Mouse (Mus musculus): Measurements from ENCODE around the gene Inf2. TPM values are rescaled to one million over a fixed set of nuclear protein-coding genes. Genes with fewer than 3 reads are reported as not detected.

Inf2 gene
- polyA plus RNA-seq, 1 experiment from 2014 or later, result 5.5 TPM

DNA sequence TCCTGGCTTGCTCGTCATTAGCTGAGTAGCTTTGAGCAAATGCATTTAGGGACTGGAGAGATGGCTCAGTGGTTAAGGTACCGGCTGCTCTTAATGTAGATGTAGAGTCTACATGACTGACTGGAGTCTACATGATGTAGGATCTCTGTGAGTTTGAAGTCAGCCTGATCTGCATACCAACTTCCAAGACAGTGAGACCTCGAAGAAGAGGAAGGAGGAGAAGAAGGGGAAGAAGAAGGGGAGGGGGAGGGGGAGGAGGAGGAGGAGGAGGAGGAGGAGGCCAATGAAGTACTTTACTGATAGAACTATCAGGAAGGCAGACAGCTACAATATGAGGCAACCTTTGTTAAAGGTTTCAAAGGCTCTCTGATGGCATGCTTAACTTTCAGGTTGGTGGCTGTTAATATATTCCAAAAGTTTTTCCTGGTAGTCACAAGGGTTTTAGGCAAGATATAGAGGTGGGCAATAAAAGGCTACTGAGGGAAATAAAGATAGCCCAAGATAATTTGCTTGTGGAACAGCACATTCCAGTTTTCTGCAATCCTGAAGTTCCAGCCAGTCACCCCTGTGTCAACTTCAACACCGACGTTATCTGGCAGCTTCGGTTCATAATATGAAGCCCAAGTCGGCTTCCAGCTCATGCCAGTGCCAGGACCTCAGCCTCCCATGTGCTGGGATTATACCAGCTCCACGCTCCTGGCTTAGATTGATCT is 13.2 kb upstream of the Inf2 start:
- H3K27me3 ChIP-seq, result no peaks in the 10 kb centered on the region
- peaks cover 33% of the 10 kb centered on the region for H3K4me1 ChIP-seq
- H3K9ac ChIP-seq, result 0 out of 2 replicates have a peak overlapping the region, but pooled peaks have one; percentile 19
- no peaks in the 10 kb centered on the region for H3K36me3 ChIP-seq
- no peak overlapping the region for H3K4me2 ChIP-seq (replicated peaks)
- H3K9me3 ChIP-seq, result no peaks in the 10 kb centered on the region
- H3K4me3 ChIP-seq, result no peak overlapping the region
- H3K27ac ChIP-seq, result no peak overlapping the region
- ATAC-seq (ENCODE audit: low FRiP score, low read depth), result no peak
- 72% methylated on average over 8 of the region's 8 CpGs for WGBS

DNA sequence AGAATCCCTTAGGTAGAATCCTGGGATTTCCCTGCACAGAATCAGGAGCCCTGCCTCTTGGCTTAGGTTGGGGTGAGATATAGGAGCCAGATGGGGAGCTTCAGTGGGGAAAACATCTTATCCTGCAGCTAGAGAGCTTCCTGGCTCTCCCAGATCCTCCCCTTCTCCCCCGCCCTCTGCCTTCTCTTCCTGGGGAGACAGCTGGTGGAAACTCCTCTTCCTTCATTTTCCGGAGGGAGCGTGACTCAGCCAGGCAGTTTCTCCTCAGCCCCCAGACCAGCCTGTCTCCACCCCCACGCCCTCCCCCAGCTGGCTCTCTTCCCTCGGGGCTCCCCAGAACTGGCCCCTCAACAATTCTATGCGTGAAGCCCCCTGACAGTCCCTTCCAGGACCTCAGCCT is 12.2 kb upstream of the Inf2 start:
- Histone ChIP-seq H3K27ac (peak overlapping the region; percentile 84), H3K9ac (peak overlapping the region; percentile 48; the same call in 1 of the 2 replicates), H3K4me2 (replicated peaks) (peak overlapping the region; percentile 41), H3K4me1 (peaks cover 33% of the 10 kb centered on the region), H3K4me3 (no peak overlapping the region), H3K36me3 (no peaks in the 10 kb centered on the region), H3K9me3 (no peaks in the 10 kb centered on the region), H3K27me3 (no peaks in the 10 kb centered on the region)
- ATAC-seq (ENCODE audit: low FRiP score, low read depth), result peak; percentile 44; the same call in 1 of the 2 replicates
- 10% methylated on average over 5 of the region's 6 CpGs for WGBS

DNA sequence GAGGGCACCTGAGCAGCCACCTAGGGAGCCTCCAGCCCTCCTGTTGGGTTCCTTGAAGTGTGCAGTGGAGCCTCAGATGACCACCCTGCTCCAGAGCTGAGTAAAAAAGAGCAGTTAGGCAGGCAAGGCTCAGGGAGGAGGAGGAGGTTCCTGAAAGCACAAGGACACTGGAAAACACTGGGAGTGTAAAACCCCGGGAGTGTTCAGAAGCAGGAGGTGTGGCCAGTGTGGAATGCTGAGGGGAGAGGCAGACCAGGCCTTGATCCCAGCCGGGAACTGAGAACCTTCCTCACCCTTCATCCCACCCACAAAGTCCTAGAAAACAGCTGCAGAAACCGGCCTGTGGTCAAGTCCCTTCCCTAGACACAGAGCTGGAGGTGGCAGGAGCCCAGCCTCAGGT is 11.8 kb upstream of the Inf2 start:
- Histone ChIP-seq H3K9me3 (no peaks in the 10 kb centered on the region), H3K4me2 (replicated peaks) (peak overlapping the region; percentile 41), H3K27me3 (no peaks in the 10 kb centered on the region), H3K27ac (peak overlapping the region; percentile 84), H3K4me1 (peaks cover 33% of the 10 kb centered on the region), H3K9ac (peak overlapping the region; percentile 48), H3K4me3 (no peak overlapping the region), H3K36me3 (no peaks in the 10 kb centered on the region)
- ATAC-seq (ENCODE audit: low FRiP score, low read depth), result peak; percentile 46; the same call in 1 of the 2 replicates
- 6% methylated on average over 3 of the region's 3 CpGs for WGBS

DNA sequence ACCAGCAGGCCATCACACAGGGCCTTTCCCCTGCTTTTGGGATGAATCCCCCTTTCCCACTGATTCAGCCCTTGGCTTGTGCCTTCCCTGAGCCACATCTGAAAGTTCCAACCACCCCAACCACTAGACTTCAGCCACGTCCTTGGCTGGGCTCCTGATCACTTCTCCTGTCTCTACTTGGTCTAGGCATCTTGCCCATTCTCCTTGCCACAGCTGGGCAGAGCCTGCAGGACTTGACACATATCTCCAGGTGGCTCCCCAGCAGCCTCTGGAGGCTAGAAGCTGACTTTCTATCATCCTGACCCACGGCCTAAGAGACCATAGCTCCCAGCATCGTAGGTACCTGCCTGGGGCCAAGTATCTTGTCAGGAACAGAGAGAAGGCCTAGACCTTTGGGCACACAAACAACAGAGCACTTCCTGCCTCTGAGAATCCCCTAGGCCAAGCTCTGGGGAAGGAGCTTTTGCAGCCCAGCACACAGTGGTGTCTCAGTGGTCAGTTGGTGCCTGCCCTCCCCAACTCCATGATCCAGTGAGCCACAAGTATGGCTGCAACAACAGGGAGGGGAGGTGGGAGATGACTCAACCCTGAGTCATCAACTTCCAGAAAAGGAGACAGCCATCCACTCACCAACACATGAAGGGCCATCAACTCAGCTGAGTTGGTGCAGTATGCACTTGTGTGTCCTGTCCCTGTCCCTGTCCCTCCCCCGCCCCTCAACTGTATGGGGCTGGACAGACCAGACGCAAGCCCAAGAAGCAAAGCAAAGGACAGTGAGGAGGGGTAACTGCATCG is 10.1 kb upstream of the Inf2 start:
- Histone ChIP-seq H3K9ac (no peak overlapping the region), H3K4me3 (no peak overlapping the region), H3K36me3 (no peaks in the 10 kb centered on the region), H3K9me3 (no peaks in the 10 kb centered on the region), H3K27ac (no peak overlapping the region), H3K27me3 (no peaks in the 10 kb centered on the region), H3K4me2 (replicated peaks) (no peak overlapping the region), H3K4me1 (peaks cover 33% of the 10 kb centered on the region)
- no peak for ATAC-seq (ENCODE audit: low FRiP score, low read depth)
- WGBS, result 72% methylated on average over 6 of the region's 6 CpGs

DNA sequence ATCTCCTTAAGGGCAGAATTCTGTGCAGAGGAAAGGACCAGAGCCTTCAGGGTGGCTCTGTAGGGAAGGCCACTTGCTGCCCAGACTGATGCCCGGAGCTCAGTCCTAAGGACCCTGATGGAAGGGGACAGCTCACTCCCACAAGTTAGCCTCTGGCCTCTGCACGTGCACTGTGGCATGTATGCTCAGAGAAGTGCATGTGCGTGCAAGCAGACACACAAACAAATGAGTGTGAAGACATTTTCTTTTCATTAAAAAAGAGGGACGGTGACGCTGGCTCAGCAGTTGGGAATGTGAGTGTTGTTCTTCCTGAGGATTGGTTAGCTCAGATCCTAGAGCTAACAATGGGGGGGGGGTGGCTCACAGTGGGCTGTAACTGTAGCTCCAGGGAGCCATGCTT is 9.2 kb upstream of the Inf2 start:
- Histone ChIP-seq H3K4me2 (replicated peaks) (no peak overlapping the region), H3K27me3 (no peaks in the 10 kb centered on the region), H3K4me1 (peaks cover 31% of the 10 kb centered on the region), H3K9ac (no peak overlapping the region), H3K9me3 (no peaks in the 10 kb centered on the region), H3K27ac (no peak overlapping the region), H3K36me3 (no peaks in the 10 kb centered on the region), H3K4me3 (no peak overlapping the region)
- ATAC-seq (ENCODE audit: low FRiP score, low read depth), result no peak
- WGBS, result 44% methylated on average over 5 of the region's 5 CpGs

DNA sequence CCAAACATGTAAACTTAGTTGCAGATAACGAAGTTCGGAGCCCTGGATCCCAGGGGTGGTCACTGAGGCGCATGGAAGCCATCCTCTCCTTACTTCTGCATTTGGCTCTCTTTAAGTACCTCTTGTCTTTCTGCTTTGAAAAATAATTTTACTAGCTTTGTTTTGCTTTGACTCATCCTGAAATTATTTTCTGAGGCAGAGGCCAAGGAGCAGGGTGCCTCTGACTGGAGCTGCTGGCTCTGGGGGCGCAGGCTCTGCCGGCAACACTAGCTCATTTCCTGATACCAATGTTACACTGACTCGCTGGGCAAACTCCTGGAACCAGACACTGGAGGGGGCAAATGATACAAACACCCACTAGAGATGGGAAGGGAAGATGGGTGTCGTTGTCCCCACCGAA is 8.7 kb upstream of the Inf2 start:
- H3K36me3 ChIP-seq, result no peaks in the 10 kb centered on the region

DNA sequence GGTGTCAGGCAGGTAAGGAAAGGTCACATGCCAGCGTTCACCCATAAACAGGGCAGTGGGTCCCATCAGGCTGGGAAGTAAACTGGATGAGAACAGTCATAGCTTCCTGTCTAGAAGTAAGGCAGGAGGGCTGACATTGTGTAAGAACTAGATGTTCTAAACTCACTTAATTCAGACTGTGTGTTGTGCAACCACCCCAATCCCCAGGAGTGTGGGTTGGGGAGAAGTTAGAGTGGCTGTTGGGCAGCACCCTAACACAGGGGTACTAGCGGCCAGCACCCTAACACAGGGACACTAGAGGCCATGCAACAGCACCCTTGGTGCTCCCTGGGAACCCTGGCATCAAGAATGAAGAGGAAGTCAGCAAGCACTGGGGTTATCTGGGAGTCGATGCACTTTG is 7.5 kb upstream of the Inf2 start:
- Histone ChIP-seq H3K4me2 (replicated peaks) (no peak overlapping the region), H3K9me3 (no peaks in the 10 kb centered on the region), H3K27me3 (0 out of 2 replicates have a peak, but pooled peaks cover 1% of the 10 kb centered on the region), H3K9ac (no peak overlapping the region), H3K27ac (no peak overlapping the region), H3K4me1 (peaks cover 32% of the 10 kb centered on the region), H3K4me3 (no peak overlapping the region), H3K36me3 (no peaks in the 10 kb centered on the region)
- WGBS, result 76% methylated on average over 3 of the region's 3 CpGs
- no peak for ATAC-seq (ENCODE audit: low FRiP score, low read depth)

More for the DNA sequence above, 8.7 kb upstream of the Inf2 start:
- no peak overlapping the region for H3K9ac ChIP-seq
- H3K27ac ChIP-seq, result no peak overlapping the region
- no peak overlapping the region for H3K4me2 ChIP-seq (replicated peaks)
- H3K9me3 ChIP-seq, result no peaks in the 10 kb centered on the region
- H3K27me3 ChIP-seq, result no peaks in the 10 kb centered on the region
- no peak overlapping the region for H3K4me3 ChIP-seq
- H3K4me1 ChIP-seq, result peaks cover 36% of the 10 kb centered on the region
- WGBS, result 87% methylated on average over 8 of the region's 8 CpGs
- ATAC-seq (ENCODE audit: low FRiP score, low read depth), result no peak

DNA sequence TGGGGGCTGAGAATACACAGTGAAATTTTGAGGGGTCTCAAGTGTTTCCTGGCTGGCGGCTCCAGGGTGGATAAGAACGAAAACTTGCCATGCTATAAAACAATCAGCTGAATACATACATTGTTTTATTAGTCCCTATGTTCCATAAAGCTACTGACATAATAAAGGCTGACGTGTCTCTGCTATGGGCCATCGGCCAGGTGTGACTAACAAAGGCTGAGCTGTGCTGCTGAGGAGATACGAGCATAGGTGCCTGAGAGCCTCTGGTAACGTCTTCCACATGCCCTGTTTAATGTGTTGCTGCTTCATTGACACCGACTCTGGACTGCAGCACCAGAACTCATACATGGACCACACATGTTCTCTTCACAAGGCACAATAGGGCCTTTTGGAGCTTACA is 3.6 kb upstream of the Inf2 start:
- Histone ChIP-seq H3K27ac (no peak overlapping the region), H3K27me3 (peaks cover 27% of the 10 kb centered on the region), H3K9ac (no peak overlapping the region), H3K36me3 (no peaks in the 10 kb centered on the region), H3K4me1 (peaks cover 31% of the 10 kb centered on the region), H3K9me3 (no peaks in the 10 kb centered on the region), H3K4me2 (replicated peaks) (no peak overlapping the region), H3K4me3 (no peak overlapping the region)
- no peak for ATAC-seq (ENCODE audit: low FRiP score, low read depth)
- 31% methylated on average over 7 of the region's 7 CpGs for WGBS

DNA sequence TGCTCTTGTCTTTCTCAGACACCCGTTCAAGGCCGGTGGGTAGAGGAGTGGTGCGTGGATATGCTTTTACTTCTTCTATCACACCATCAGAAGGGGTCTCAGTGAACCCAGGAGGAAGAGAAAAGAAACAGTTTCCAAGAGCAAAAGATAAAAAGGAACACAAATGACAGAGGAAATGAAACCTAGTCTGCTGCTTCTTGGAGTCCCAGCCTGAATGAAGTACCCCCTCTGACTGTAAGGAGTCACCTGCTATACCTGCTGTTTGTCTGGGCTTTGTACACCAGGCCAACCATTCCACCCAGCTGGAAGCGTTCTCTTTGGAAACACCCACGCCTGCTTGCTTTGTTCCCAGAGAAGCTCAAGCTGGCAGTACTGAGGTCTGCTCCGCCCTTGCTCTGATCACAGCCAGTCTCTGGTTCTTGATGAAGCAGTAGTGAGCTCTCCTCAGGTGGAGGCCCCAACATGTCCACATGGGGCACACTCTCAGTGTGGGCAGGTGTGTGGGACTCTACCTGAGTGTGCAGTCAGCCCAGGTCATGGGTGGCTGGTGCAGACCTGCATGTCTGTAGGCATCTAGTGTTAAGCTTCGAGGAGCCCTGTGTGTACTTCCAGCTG is 2.6 kb upstream of the Inf2 start:
- Histone ChIP-seq H3K4me3 (no peak overlapping the region), H3K27ac (no peak overlapping the region), H3K4me1 (peaks cover 33% of the 10 kb centered on the region), H3K27me3 (peaks cover 30% of the 10 kb centered on the region), H3K9ac (no peak overlapping the region), H3K36me3 (no peaks in the 10 kb centered on the region), H3K4me2 (replicated peaks) (no peak overlapping the region), H3K9me3 (no peaks in the 10 kb centered on the region)
- 85% methylated on average over 7 of the region's 7 CpGs for WGBS
- ATAC-seq (ENCODE audit: low FRiP score, low read depth), result no peak

DNA sequence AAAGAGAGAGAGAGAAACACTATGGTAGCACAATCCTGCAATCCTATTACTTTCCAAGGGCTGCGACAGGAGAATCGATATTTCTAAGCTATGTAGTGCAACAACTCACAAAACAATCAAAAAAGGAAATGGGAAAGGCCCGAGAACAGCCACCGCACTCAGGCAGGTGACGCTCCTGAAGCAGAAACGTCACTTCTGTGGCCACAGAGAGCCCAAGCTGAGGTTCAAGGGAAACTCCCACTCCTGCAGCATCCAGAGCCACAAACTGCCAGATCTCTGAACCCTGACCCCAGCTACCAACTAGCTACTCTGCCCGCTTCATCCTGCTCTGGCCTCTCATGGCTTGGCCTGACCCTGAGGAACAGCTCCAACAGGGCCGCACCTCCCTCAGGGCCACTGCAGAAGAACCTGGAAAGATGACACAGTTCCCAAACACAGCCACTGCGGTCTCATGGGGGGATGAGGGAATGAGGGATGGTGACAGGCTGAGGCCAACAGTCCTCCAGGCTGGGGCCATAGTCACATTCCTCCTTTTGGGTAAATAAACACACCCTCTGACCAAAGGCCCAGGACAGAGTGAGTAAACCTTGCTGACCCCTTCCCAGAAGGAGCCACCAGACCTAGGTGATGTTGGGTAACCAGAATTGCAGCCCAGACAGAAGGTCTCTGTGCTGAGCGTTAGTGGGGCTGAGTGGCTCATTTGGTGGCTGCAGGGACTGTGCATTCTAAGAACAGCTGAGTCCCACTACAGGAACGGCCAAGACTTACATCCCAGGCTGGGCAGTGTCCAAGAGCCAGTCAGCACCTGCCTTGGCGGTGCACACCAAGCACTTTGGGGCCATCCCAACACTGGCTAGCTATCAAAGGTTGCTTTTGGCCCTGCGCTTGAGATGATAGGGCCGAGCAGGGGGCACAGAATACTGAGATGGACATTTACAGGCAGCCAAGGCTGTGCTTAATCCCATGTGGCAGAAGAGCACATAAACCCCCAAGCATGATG is 1.2 kb upstream of the Inf2 start:
- no peaks in the 10 kb centered on the region for H3K36me3 ChIP-seq
- peaks cover 33% of the 10 kb centered on the region for H3K4me1 ChIP-seq
- H3K9me3 ChIP-seq, result no peaks in the 10 kb centered on the region
- peaks cover 30% of the 10 kb centered on the region for H3K27me3 ChIP-seq
- WGBS, result 65% methylated on average over 14 of the region's 14 CpGs
- H3K4me2 ChIP-seq (replicated peaks), result peak overlapping the region; percentile 90
- ATAC-seq (ENCODE audit: low FRiP score, low read depth), result no peak
- 0 out of 2 replicates have a peak overlapping the region, but pooled peaks have one; percentile 31 for H3K9ac ChIP-seq
- no peak overlapping the region for H3K27ac ChIP-seq
- H3K4me3 ChIP-seq, result peak overlapping the region; percentile 62

DNA sequence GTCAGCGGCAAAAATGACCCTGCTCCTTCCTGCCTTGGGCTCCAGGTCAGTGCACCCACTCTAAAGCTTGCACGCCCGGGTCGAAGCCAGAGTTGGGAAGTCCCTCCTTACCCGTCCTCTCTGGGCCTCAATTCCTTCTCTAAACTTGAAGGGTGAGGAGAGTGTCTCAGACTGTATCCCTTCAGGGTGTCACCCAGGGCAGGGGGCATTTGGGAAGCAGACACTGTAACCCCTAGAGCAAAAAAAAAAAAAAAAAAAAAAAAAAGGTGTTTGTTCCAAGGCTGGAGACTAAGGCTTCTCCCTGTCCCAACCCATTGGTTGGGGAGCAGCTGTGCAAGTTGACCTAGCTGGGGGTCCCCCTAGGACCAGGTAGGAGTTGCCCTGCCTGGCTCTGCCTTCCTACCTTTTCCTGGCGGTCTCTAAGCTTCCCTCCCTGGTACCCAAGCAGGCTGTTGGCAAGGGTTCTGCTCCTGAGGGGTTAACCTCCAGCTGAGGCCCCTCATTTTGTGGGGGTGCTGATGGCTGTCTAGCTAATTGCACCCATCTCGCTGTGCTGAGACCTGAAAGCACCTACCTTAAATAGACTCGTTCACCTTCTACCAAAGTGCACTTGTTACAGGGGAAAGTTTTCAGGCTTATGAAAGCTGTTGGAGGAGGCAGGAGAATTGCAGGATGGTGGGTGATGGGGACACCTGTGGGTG is 1.1 kb downstream of the Inf2 start:
- Histone ChIP-seq H3K9me3 (no peaks in the 10 kb centered on the region), H3K4me2 (replicated peaks) (peak overlapping the region; percentile 90), H3K4me1 (peaks cover 48% of the 10 kb centered on the region), H3K27ac (no peak overlapping the region; the same call in 1 of the 2 replicates), H3K4me3 (peak overlapping the region; percentile 62), H3K9ac (peak overlapping the region; percentile 75; the same call in 1 of the 2 replicates), H3K27me3 (peaks cover 30% of the 10 kb centered on the region), H3K36me3 (no peaks in the 10 kb centered on the region)
- WGBS, result 58% methylated on average over 8 of the region's 8 CpGs
- no peak for ATAC-seq (ENCODE audit: low FRiP score, low read depth)
